Mouse (Mus musculus) T-helper 1 cell (primary cell): ENCODE results near the gene Mettl6.

Experiments used
- in situ Hi-C: fragments of 300-600 bp; cut with MboI, MseI; formaldehyde crosslinking; loops from one replicate; pipeline ENCODE4 v1.15.1; 2025; ENCODE audit warnings: high pct_unique_total_duplicates

Gene Mettl6

DNA sequence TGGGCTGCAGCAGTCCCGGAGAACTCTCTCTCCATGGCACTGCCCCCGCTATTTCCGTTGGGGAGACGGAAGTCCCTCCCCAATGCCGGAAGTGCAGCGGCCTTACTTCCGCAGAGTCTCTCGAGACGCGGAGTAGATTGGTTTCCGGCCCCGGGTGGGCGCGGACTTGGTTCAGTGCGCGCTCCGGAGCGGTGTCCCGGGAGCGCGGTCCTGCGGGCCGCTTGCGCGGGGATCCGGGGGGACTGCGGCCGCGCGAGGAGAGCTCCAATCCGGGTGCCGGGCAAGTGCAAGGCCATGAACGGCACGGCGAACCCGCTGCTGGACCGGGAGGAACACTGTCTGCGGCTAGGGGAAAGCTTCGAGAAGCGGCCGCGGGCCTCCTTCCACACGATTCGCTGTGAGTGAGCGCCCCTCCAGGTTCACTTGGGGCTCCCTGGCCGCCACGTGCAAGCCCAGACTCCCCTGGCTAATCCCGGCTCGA, at the start of gene Mettl6:
TSS of gene Mettl6 (minus strand) at position 66 of the 481 bp plus-strand sequence.
- in situ Hi-C loops, result no loop called here

DNA sequence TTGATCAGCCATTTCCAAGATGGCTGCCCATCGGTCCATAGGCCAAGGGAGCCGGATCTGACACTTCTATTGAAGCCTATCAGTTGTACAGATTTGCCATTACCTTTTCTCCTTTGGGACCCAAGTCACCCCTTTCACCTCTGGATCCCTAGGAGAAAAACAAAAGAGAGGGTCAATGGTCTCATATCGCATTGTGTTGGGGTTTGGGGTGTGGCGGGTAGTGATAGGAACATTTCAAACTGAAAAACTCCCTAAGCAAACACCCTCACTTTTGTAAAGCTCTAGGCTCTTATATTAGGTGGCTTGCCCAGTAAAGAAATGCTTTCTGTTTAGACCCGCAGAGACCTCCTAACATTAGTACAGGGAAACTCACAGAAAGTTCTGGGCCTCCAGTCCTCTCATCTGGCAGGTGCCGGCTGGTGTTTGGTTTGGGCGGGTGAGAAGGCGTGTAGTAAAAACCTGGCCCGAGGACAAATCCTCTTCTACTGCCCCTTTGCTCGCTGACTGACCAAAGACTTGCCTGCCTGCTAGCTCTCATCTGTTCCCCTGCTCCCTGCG, 49.1 kb upstream of the Mettl6 start:
- in situ Hi-C loops, result no loop called here

DNA sequence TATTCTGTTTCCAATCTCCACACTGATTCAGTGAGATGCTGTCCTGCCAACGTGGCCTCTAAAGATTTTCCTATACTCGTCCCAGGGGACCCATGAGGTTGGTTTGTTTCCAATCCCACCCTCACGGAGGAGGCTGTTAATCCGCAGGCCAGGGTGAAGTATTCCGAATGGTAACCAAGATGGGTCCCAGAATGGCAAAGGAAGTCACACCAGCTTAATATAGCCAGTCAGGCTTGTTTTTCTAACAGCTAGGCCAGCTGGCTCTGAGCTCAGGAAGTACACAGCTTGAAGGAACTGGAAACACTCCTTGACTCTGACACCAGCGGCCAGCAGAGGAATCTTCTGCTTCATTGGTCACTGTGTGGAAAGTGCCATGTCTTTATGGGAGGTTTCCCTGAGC, 42.5 kb upstream of the Mettl6 start:
- in situ Hi-C loops, result no loop called here

DNA sequence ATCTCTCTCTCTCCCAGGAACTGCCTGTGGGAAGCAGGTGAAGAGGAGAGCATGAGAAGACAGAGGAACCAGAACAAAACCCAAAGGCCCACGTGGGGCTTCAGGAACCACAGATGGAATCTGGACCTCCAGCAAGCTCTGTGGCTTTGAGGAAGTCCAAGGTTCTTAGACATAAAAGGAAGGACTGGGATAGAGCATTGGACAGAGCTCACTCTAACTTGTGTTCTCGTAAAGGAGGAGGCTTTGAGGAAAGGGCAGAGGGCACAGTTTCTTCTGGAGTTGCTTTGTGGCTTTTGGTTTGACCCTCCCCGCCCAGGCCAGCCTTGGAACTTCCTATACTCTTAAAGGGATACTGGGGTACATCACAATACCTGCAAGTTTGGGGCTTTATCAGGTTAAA, 37.8 kb upstream of the Mettl6 start:
- in situ Hi-C loops, result no loop called here

DNA sequence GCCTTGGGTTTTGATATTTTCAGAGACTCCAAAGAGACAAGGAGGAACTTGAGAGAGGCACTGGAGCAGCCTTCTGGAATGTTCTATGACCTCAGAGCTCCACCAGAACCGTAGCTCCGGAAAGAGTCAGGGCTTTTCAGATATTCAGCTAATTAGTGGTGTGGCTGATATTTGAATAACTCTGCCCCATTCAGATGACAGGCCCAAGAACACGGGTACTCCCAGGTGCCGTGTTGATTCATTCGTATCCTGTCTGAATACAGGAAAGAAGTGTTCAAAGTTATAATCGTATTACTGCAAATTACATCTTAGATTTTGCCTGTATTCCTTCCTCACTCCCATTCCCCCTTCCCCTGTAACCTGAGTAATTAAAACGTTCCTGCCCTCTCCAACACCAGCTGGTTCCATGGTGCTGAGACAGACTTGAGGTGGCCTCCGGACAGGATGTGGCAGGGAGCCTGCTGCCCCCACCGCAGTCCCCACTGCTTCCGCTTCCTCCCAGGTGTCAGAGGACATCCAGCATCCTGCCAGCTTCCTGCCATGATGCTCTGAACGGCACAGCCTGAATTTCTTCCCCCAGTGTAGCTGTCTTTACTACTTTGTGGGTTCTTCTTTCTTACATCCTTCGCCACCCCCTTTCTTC, 36.8 kb upstream of the Mettl6 start:
- in situ Hi-C loops, result no loop called here

DNA sequence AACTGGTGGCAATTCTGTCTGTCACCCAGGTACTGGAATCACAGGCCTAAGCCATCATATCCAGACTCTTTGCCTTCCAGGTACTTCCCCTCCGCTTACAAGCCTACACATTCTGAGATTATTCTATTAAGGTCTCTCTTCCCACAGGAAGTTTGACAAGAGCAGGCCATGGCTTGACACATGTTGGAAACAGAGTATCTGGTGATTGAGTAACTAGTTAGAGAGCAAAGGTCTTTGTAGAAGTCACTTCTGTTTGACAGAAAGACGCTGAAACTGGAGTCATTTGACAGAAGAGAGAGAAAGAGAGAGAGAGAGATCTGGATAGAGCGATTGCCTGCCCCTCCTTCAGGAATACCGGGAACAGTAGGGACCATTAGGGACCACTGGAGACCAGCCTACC, 36.0 kb upstream of the Mettl6 start:
- in situ Hi-C loops, result no loop called here

DNA sequence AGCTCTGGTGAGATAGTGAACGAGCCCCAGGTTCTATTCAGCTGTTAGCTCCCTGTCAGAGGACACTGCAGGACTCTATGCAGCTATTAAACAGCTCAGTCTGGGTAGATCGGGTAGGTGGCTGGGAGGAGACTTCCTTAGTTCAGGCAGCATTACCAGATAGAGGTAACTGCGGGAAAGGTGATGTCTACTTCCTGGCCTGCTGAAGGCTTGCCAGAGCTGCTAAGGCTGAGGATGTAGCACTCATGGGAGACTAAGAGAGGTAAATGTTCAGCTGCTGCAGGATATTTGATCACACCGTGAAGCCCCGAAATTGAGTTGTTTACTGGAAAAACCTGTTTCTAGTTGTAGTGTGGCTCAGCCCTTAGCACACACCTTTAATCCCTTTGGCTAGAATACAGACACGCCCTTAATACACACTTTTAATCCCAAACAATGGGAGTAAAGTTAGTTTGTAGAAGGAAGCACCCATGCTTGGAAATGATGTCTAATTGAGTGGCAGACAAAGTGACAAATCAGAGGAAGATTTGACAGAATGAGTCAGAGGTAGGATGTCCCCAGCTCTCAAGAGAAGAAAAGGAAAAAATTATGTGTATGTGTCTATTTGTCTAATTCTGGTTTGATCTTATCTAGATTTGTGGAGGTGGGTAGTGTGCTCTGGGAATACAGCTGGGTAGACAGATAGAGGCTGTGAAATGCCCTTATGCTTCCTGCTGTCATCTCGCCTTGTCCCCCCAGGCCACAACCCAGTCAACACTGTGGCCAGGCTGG, 30.4 kb upstream of the Mettl6 start:
- in situ Hi-C loops, result no loop called here

DNA sequence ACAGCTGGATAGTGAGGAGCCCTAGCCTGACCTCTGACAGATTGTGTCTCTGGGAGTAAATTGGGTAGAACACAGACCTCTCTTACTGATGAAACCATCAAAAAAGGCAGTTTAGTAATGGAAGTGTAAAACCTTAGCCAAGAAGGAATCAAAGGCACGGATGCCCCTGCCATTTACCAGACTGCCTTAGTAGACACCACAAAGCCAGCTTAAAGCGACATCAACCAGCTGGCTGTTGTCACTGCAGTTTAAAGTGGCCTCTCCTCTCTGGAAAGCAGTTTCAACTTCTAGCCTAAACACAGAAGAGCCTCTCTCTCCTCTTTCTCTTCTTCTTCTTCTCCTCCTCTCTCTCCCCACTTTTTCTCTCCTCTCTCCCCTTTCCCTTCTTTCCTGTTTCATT, 26.5 kb upstream of the Mettl6 start:
- in situ Hi-C loops, result no loop called here

DNA sequence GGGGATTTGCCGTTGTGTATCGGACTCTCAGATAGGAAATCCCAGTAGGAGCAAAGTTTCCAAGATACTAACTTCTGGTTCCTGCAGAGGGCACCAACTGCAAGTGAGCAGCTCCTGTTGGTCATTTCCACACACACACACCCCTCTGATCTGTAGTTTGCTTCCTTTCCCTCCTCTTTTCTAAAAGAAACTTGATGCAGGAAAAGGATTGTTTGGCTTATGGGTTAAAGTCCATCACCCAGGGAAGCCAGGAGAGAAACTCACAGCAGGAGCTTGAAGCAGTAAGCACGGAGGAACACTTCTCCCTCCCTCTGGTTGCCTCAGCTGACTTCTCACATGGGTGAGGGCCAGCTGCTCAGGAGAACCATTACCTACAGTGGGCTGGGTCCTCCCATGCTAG, 24.3 kb upstream of the Mettl6 start:
- in situ Hi-C loops, result no loop called here

DNA sequence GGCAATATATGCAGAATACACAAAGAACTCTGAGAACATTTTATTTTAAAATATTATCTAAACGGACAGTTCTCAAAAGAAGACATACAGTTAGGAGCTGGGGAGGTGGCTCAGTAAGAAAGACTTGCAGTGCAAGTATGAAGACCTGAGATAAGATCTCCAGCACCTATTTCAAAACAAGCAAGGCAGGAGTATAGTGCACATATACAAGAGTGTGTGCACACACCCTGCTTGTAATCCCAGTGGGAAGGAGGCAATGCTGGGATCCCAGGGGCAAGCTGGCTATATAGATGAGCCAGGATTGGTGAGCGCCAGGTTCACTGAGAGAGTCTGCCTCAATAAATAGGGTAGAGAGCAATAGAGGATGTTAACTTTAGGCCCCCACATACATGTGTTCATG, 21.1 kb upstream of the Mettl6 start:
- in situ Hi-C loops, result no loop called here

DNA sequence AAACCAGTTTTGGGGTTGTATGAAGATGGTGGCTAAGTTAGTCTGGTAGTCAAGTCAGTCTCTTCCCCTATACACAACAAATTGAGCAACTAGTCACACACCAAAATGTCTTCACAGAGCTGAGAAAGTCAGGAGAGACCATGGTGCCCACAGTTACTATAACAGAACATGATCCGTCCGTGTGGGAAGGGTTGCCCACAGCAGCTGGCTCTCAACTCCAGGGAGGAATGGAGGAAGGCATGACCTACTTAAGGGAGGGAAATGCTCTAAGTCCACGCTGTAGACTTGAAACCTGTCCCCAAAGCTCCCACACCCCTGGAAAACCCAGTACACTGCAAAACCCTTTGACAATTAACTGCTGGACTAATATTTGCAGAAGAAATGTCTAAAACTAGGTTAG, 15.5 kb upstream of the Mettl6 start:
- in situ Hi-C loops, result no loop called here

DNA sequence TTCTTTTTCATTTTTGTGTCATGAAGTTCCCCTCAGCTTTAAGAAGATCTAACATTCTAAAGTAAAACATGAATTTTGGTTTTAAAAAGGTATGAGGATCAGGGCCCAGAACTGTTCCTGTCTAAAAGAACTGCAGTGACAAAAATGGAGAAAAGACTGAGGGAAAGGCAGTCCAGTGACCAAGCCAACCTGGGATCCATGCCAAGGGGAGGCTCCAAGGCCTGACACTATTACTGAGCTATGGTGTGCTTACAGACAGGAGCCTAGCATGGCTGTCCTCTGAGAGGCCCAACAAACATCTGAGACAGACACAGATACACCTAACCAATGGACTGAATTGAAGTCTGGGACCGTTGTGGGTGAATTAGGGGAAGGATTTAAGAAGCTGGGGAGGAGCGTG, 15.1 kb upstream of the Mettl6 start:
- in situ Hi-C loops, result no loop called here

DNA sequence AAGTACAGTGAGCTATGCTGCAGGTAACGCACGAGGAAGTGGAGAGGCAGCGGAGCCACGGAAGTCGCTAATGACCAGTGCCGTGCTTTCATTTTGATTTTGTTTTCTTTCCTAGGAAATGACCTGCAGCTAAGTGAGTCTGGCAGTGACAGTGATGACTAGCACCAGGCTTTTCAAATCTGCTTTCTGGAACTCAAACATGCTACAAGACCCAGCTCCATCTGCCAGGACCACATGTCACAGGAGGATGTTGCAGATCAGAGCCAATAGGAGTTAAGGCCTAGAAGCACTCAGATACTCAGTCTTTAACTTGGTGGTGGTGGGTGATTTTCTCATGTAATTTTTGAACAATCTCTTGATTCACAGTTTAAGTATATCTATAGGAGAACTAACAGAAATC, 11.6 kb upstream of the Mettl6 start:
- in situ Hi-C loops, result no loop called here

DNA sequence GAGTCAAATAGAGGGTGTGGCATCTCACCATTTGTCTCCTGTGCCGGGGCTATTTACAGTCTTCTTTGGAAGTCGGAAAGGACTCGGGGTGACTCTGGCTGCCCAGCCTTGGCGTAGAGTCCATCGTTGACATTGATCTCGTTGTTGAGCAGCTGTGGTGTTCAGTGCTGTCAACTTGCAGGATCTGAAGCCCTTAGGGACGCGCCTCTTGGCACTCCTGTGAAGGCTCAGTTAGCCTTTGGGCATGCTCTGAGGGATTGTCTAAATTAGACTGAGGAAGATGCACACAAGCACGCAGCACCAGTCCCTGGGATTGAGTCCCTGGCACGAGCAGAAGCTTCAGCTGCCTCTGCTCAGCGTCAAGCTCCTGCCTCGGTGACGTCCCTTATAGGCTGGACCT, 8.6 kb upstream of the Mettl6 start:
- in situ Hi-C loops, result no loop called here

DNA sequence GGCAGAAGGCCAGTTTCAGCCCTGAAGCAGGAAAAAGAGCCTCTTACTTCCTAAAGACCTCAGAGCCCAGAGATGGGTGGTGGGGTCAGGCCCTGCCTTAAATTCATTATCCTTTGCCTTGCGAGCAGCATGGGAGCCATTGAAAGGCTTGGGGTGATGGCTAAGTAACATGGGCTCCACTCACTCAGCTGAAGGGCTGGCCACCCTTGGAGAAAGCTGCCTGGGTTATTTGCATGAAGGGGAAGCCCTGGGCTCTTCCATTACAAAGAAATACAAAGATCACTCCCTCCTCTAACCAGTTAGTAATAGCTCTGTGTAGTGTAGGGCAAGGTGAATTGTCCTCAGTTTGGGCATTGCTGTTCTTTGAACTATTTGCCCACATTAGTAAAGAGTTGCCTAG, 4.7 kb upstream of the Mettl6 start:
- in situ Hi-C loops, result no loop called here

DNA sequence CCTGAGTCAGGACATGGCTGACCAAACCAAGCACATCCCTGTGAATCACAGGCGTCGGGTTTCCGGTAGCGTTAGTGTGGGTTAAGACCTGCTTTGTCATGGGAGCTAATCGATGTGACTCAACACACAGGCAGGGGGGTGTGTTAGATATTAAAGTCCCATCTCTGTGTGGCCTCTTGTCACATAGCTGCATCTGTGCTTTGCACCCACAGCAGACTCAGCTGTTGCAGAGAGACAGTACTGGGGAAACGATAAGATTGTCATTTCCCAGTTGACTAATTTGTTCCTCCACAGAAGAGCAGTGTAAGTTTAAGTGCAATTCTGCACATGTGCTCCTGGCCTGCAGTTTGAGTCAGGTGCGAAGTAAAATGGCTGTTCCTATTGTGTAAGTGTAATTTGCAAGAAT, 1.4 kb upstream of the Mettl6 start:
- in situ Hi-C loops, result no loop called here

DNA sequence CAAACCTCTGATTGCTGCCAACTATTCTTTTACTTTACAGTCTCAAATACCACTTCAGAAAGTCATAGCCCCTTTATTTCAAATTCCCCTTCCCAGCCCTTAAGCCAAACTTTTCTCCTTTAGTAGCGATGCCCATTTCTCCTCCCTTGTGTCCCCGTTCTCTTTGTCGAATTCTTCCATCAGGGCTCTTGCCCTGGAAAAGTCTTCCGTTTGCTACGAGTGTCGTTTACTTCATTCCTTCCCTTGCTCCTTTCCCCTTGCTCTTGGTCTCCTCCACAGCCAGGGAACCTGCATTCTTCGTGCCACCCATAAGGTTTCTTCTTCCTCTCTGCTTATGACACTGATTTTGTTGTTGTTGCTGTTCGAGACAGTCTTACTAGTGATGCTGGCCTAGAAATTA, 698 bp upstream of the Mettl6 start:
- in situ Hi-C loops, result no loop called here

DNA sequence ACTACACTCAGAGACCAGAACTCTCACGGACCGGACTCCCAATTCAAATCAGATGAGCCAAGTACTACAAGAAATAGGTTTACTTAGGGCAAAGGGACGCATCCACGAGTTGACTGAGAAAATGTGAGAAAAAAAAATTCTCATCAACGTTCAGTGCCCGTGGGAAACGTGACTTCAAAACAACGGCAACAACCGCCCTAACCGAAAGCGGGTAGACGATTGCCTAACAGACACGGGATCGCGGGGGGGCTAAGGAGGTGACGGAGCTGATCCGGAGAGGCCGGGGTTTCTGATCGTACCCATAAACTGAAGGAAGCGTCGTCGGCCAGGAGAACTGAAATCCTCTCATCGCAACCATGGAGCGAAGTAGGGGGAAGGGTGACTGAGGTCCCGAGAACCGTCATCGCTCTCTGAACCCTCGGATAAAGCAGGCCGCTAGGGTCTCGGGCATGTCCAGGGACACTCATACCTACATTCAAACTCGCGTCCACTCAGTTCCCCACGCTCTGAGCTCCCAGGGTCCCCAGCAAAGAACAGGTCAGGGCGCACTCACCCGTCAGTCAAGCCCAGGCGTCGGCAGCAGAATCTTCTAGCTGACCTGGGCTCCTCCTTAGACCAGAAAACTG, 378 bp downstream of the Mettl6 start, which contains the start of gene Eaf1:
TSS of gene Eaf1 (plus strand) at position 51 of the 626 bp plus-strand sequence.
- in situ Hi-C loops, result no loop called here

DNA sequence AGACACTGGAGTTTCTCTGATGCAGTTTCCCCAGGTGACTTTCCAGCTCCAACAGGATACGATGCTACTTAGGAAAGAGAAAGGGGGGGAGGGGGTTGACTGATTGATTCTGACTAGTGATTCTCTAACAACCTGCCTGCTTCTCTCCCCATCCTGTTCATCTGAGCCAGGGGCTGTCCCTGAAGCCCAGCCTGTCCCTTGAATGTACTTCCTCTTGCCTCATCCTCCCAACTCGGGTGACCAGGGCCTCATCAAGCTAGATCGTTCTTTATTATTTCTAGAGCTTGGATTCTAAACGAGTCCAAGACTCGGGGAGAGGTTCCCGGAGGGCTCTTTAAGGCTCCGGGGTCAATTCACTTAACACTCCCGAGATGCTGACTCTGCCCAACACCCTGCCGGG, 939 bp downstream of the Mettl6 start:
- in situ Hi-C loops, result no loop called here

DNA sequence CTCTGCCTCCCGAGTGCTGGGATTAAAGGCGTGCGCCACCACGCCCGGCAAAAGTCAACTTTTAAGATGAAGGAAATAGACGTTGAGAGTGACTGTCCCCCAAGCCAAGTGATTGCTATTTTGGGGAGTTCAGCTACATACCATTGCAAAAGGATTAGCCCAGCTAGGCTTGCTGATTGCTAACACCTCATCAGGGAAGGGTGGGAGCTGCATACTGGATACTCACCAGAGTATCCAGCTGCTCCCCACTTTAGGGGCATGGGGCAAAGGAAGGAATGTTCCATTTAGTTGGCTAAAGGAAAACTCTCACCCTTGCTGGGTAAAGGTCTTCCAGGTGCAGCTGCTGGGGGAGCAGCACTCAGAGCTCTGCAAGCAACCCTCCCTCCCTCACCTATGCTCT, 6.8 kb downstream of the Mettl6 start:
- in situ Hi-C loops, result no loop called here

DNA sequence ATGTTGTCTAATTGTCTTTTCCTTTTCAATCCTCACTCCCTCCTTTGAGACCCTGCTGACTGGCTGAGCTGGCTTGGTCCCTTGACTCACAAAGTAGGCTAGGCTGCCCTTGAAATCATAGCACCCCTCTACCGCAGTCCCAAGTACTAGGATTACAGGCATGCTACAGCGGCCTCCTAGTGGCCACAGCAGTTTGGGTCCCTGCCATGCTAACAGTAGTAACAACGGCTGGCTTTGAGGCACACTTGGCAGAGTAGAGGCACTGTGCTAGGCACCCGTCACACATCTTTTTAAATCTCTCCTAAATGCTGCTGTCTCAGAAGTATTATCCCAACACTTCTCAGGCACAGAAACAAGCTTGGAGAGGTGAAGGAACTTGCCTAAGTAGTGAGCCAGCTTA, 8.4 kb downstream of the Mettl6 start:
- in situ Hi-C loops, result no loop called here

DNA sequence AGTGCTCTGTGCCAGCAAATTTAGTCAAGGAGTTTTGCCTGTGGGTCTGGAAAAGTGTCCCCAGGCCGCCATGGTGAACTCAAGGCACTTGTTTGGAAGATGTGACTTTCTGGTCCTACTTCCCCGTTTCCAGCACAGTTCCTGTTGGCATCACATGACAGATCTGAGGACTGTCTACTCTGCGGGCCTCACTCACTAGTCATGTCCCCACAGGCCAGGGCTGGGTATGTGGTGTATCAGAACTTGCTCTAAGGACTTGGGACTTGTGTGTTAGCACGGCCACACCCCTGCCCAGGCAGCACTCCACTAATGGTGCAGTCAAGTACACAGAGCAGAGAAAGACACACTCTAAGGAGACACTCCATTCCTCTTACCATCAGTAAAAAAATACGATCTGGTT, 12.4 kb downstream of the Mettl6 start:
- in situ Hi-C loops, result no loop called here

DNA sequence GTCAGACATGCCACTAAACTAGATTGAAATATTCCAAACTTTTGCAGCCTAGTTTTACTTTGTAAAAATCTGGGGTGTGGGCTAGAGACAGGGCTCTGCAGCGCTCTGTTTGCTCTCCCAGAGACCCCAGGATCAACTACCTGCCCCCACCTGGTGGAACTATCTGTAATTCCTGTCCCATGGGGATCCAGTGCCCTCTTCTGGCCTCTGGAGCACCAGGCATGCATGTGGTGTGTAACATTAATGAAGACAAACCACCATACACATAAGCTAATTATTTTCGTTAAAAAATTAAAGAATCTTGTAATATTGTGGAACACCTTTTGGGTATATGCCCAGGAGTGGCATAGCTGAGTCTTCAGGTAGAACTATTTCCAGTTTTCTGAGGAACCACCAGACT, 21.5 kb downstream of the Mettl6 start:
- in situ Hi-C loops, result loop anchor here (5.0 kb wide), 1 partner anchor 201 kb away; no protein-coding TSS in a partner anchor
